Mouse (Mus musculus): ENCODE measurements at regions not wholly inside any gene's neighbourhood (a gene's known extent, or its start where the extent isn't known, plus 50 kb on each side); places are given as distances from the start of the nearest gene placed in this dataset.

DNA sequence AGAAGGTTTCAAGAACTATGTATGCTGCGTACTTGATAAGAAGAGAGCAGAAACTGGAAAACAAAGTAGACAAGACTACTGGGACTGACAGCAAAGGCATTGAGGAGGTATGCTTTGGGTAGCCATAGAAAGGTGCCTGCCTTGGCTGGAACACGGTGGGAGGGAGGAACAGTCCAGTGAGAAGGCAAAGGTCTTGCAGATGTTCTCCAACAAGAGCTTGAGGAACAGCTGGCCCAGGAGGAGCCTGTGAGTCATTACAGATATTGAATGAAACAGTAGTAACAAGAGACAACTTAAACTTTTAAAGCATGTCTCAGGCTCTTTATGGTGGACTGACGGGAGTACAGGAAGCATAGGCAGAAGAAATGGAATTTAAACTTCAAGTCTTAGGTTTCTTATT lies 424.9 kb upstream of the Sphkap start:
- peak in 1 of 2 experiments; percentile 3 for DNase-seq

DNA sequence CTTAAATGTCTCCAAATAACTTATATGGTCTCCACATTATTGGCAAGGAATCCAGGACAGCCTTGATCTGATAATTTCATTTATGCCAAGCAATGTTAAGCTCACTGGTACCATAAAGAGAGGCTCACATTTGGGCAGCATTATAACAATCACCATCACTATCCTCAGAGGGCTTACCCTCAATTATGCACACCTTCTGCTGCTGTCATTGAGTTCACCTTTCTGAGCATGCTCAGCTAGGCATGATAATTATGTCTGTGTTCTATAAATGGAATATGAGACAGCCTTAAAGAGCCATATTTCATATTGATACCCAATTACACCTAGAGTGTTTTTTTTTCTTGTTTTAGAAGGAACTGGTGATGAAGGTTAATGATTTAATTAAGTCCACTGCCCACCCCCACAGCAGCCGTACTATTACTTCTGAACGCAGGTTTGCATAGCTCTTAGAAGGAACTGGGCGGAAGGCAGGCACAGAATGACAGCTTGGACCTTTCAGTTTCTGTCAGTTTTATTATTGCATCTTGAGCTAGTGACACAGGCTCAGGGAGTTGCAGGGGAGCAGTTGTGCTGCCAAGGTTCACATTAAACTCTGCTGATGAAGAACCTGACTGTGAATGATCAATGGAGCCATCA lies 424.0 kb upstream of the Sphkap start:
- peak; percentile 5 to 26 for DNase-seq

GRCm38 (mm10) chr1:83830025-83830645 lies 422.1 kb upstream of the Sphkap start:
- no peak for DNase-seq

- DNase-seq = peak; percentile 19 to 36
Measured at GRCm38 (mm10) chr1:83811162-83811561, 403.2 kb upstream of the Sphkap start.

DNA sequence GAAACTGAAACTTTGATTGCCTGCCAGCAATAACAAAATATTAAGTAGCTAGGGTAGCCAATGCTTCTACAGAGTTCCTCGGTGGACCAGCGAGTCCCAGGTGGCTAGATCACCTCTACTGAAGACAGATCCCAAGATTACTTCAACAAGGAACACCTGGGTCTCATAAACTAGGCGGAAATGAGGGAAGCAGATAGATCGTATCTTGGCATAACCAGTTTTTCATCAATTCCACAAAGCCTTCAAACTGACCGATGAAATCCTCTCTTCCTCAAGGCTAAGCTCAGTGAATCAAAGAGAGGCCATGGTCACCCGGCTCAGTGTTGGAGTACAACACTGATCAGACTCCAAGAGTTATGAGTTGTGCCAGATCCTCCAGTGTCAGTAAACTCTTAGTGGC lies 400.4 kb upstream of the Sphkap start:
- no peak for DNase-seq

- no peak for DNase-seq
Measured at GRCm38 (mm10) chr1:83803345-83804041, 395.5 kb upstream of the Sphkap start.

DNA sequence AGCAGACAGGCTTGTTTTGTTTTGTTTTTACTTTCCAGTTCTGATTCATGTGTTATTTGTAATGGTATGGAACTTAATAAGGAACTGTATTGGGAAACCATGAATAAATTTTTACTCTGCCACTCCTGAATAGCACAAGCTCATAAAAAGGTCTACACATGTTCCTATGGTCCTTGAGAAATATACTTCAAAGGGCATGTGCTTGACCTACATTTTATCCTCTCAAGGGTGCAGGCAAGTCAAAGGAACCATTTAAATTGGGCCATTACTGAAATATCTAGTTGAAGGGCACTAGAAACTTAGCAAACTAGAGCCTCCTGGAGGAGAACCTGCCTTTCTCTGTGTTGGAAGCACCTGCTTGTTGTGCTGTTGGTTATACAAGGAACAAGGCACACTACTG lies 393.8 kb upstream of the Sphkap start:
- DNase-seq = no peak

DNA sequence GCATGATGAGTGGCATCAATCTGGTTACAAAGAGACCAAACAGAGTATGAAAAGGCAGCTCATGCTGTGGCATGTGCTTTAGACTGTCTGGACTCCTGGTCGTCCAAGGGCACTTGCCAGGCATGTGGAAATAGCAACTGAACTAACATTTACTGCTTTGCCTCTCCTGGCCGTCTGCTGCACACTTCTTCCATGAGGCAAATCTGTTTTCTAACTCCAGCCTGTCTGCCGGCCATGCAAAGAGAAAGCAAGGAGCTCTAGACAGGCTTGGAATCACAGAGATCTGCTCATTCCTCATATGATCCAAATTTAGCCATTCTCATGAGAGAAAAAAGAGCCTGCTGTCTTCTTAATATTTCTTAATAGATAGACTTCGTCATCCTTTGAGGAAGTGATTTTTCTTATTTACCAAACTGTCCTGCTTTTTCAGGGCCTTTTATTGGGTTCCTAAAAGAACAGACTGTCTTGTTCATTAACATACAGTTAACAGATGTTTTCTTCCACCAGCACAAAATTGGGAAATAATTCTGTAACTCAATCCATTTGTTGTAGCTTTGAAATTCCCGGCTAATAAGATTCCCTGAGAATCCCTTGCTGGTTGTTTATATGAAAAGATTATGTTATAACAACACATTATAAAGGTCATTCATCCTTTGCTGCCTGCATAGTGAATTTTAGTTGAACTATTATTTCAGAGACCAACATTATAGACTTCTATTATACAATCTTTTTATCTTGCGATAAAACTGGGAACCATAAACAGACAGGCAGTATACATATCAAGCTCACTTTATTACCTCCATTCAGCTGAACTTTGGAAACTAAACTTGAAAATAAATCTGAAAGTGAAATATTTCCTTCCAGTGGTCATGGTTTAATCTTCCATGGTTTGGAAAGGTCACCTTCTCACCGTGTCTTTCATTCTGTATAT lies 389.2 kb upstream of the Sphkap start:
- peak; percentile 2 to 8 for DNase-seq

- no peak for DNase-seq
Measured at GRCm38 (mm10) chr1:83777151-83777550, 369.2 kb upstream of the Sphkap start.

DNA sequence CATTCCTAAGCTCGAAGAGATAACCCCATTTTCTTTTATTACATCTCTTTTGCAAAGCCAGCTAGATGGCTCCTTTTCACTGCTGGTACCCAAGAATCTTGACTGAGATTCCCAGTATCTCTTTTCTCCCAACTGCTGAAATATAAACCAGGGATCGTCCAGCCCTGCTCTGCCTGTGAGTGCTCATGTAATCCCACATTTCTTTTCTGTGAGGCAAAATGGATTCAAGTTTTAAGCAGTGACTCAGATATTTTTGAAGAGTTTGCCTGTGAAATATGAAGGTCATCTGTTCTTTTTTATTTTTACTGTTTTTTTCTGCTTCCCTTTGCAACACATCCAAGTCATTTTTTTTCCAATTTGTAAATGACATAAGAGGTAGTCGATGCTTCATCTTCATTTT lies 363.2 kb upstream of the Sphkap start:
- no peak for DNase-seq

GRCm38 (mm10) chr1:83761499-83761898 lies 353.5 kb upstream of the Sphkap start:
- DNase-seq = no peak

DNA sequence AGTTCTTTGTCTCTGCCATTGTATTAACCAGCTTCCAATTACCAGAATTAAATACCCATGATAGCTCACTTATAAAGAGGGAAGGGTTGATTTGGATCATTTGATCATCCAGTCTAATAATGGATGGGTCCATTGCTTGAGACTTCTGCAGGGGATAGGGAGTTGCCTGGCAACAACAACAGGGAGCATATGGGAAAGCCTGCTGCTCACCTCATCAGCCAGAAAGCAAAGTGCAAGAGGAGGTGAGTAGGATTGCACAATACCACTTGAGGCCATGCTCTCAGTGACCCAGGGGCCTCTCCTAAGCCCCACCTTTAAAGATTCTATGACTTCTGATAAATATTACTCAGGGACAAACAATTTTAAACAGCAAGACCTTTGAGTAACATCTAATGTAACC lies 348.9 kb upstream of the Sphkap start:
- DNase-seq = no peak

GRCm38 (mm10) chr1:83755336-83755735 lies 347.3 kb upstream of the Sphkap start:
- DNase-seq = no peak

GRCm38 (mm10) chr1:83752976-83753375 lies 345.0 kb upstream of the Sphkap start:
- DNase-seq = no peak

GRCm38 (mm10) chr1:83748974-83749373 lies 341.0 kb upstream of the Sphkap start:
- no peak for DNase-seq

DNA sequence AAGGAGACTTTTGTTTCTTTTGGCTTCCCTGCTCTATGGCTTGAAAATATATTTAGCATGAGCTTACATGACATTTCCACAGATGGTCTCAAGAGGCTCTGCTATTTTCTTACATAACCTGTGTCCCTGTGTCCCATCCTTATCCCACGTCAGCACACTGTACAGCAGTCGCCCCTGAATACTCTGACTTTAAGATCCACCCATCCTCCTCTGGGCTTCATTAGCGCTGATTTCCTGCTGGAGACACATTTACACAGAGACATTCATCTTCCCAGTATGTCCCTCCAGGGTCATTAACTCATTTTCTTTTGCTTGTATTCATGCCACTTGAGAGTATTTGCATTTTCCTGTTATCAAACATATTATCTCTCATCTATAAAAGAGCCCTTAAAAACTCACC lies 340.1 kb upstream of the Sphkap start:
- no peak for DNase-seq

DNA sequence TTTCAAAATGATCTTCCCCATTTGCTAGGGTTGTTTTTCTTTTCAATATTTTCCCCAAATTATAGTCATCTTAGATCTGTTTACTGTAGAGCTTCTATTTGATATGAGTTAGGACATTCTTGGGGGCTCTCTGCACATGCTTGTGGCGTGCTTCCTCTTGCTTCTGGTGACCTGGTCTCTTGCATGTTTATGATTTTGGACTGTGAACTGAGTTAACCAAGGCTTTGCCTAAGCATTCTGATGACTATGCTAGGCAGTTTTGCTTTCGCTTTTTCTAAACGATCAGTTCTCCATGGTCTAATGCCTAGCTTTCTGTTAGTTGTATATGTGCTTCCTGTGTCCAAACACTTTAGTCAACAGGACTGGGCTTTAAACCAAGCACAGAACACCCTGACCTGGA lies 339.4 kb upstream of the Sphkap start:
- peak in 1 of 2 experiments; percentile 6 for DNase-seq

GRCm38 (mm10) chr1:83746036-83746435 lies 338.0 kb upstream of the Sphkap start:
- DNase-seq = peak; percentile 16 to 24

- DNase-seq = peak; percentile 20 to 26
Measured at GRCm38 (mm10) chr1:83736428-83737117, 328.6 kb upstream of the Sphkap start.

DNA sequence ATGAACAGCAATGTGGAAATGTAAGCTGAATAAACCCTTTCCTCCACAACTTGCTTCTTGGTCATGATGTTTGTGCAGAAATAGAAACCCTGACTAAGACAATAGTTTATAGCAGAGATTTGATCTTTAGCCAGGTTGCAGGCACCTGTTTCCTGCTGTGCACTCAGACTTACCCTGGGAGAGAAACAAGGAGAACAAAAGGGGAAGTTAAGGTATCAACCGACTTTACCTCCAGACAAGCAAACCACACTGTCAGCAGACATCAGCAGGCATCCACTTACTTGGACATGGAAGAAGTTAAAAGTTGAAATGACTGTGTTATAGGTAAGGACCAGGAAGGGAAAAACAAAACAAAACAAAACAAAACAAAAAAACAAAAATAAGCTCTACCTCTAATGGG lies 323.7 kb upstream of the Sphkap start:
- no peak for DNase-seq

- no peak for DNase-seq
Measured at GRCm38 (mm10) chr1:83728810-83729209, 320.8 kb upstream of the Sphkap start.

GRCm38 (mm10) chr1:83727938-83728337 lies 319.9 kb upstream of the Sphkap start:
- DNase-seq = no peak
